Mouse (Mus musculus) adrenal gland (tissue): ENCODE data around the gene Wwox.

Experiments used
- intact Hi-C: fragments of 180-260 bp; cut with DNase I; formaldehyde crosslinking; loops from one replicate; pipeline ENCODE4 v1.15.1; 2025

Wwox gene

DNA sequence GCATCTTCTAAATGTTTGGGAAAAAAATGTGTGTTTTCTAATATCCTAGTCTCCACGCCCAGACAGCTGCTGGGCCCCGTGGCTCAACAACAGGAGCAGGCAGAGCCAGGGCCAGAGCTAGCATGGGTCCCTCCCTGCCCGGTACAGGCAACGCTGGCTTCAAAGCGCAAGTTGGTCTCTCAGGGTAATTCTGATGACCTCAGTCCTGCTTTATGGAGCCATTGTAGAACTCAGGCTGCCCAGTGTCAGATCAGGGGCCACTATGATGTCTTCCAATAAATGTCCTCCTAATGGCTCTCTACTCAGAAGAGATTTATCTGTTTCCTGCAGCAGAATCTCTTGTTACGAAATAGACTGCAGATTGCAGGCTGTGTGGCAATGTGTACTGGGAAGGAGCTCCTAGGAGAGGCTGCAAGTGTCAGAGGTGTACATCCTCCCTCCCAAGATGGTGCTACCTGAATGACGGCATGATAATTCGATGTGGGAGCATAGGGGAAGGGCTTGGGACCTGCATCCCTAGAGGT lies 392.9 kb downstream of the Wwox start:
- intact Hi-C loops: no loop called here

DNA sequence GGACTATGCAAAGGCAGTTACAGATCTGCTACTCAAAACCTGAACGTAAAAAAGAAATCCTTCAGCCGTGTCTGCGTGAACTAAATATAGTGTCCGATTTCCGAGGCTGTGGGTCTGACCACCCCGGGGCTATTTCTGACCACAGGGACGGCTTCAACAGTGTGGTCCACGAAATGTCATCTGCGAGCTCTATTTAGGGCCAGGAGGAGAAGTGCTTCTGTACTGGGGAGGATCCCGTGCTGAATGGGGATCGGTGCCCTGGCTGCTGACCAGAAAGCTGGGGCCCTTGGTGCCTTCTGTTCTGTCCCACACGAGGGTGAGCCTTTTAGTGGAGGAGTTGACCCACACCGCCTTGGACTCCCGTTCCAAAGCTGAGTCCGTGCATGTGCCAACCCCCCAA lies 395.3 kb downstream of the Wwox start:
- intact Hi-C loops: no loop called here

DNA sequence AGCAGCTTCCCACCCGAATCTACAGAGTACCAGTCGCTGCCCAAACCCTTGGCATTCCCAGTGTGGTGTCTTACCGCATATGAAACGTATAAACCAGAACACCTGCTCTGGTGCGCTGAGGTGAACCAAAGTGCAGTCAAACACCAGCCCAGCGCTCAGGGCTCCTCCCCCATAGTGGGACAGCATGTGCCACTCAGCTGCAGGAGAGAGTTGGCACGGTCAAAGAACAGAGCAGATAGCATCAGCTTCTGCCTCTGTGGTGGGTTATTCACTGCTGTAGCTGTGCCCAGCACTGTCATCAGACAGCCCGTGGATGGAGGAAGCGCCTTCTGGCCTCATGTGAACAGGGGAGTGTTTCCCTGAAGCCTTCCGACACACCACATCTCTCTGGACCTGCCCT lies 400.5 kb downstream of the Wwox start:
- intact Hi-C loops: no loop called here

DNA sequence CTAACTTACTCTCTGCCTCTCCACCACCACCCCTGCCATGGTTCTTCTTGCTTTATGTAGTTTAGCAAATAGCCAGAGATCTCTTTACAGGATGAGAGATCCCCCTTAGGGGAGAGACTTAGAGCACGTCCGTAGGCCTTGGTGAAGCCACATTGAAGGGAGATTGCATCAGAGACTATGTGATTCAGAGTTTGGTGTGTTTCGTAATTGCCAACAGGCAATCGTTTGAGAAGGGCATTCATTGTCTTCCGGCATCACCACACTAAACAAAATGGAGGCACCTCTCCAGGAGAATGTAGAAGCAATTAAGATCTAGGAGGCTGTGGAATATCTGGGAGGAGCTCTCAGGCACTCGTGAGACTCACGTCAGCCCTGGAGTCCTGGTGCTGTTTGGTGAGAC lies 408.2 kb downstream of the Wwox start:
- intact Hi-C loops: no loop called here

DNA sequence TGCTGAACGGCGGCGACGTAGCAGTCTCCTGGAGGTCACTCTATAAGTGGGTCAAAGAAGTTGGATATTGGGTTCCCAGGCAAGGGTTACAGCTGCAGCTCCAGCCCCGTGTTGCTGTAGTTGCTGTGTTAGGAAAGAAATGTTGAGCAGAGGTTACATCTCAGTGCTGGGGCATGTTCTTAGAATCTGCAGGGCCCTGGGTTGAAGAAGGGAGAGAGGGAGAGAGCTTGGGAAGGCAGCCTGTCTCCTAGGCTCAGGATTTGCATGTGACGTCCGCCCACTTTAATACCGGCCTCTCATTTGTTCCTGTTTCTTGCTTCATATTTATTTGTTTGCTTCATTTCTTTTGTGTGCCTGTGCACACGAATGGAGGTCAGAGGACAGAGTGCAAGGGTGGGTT lies 410.0 kb downstream of the Wwox start:
- intact Hi-C loops: no loop called here

DNA sequence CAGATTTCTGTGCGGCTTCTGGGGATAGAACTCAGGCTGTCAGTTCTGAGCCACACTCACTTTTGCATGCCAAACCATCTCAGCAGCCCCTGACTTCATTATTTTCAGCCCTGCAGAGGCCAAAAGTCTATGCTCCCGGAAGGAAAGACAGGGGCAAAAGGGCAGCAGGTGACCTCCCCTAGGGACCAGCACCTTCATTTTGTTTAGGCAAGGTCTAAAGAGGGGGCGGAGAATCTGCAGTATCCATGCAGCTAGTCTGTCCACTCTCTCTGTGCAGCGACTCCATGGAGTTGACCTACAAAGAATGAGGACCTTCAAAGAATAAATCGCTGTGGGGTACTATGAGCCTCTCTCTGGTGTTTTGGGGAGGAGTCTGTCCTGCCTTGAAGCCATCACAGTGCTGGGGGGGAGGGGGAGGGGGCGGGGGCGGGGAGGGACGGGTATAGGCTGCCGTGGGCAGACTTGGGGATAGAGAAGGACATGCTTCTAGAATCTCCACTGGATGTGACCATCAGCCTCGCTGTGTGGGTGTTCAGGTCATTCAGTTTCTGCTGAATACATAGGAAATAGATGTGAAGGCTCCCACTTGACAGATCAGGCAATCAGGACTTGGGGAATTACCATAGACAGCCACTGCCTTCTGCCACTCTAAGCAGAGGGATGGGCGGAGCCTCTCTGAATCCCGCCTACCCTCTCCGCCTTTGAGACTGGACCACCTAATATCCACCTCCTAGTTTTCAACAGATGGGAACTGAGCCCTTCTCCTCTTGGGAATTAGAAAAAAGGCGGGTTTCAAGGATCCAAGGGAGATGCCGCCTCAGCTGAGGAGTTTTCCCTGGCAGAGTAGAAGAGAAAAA lies 410.8 kb downstream of the Wwox start:
- intact Hi-C loops: no loop called here

DNA sequence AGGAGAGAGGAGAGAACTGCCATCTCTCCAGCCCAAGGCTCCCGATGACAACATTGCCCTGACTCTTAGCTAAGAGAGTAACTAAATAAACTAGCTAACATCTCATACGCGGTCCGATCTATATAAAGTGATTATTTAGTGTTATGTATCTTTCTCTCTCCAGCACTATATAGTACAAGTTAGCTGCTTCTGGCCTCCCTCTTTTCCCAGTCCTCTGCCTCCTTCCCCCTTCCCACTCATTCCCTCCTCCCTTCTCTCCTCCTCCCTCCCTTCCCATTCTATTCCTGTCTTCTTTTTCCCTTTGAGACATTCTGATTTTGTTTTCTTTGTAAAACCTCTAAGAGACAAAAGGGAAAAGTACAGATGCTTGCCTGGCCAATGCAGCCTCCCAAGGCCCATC lies 414.3 kb downstream of the Wwox start:
- intact Hi-C loops: no loop called here

DNA sequence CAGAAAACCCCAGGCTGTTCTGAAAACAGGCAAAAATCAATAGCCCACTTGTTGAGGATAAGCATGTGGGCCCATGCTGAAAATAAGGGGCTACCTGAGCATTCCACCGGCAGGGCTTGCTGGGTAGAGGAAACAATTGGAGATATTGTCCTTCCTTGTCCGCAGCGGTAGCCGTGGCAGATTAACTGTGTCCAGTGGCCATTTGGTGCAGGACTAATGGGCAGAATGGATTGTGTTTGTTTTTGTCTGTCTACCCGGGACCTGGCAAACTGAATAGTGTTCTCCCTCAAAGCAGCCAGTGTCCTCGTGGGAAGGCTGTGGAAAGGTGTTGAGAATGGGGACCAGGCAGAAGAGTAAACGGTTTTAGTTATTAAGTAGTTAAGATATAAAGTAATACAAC lies 416.4 kb downstream of the Wwox start:
- intact Hi-C loops: no loop called here

DNA sequence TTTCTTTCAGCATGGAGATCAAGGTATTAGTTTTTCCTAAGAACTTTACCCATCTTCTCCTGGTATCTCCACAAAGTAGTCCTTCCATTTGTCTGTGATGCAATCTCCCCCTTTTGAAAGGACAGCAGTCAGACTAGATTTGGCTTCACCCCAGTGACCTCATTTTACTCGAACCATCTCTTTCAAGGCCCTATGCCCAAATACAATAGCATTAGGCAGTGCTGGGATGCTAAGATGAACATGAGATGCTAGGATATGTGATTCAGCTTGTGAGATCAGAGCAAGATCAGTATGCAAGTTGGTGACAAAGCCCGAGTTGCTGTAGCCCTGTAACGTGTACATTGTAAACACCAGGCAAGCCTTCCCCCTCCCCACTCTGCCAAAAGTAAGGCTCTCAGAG lies 426.5 kb downstream of the Wwox start:
- intact Hi-C loops: no loop called here

DNA sequence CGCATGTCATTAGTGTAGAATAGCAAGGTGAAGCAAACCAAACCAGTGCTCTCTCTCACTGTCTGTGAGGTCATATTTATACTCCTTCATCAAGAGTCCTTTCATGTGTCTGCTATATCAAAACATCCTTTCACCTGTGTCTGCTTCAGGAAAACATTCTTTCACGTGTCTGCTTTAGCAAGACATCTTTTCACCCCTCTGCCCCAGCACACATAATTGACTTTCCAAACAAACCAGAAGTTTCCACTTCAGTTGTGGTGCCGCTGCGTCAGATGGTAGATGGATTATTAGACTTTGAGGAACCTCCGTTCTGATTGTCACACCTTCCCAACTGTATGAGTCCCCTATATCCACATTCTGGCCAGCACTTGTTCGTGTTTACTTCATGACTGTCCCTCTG lies 429.9 kb downstream of the Wwox start:
- intact Hi-C loops: no loop called here

DNA sequence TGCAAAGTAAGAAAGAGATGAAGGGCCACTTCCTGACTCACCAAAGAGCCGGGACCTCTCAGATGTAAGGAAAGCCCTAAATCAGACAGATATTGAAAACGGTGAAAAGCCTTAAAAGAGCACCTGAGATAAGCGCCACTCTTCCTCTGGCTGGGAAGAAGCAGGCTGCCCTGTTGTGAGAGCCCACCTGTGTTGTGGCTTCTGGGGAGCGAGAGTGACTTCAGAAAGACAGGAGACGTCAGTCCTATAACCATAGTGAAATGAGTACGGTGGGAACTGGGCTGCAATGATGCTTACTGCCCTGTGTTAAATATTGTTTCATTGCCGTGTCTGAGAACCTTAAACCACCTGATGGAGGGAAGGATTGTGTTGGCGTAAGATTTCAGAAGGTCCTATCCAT lies 431.0 kb downstream of the Wwox start:
- intact Hi-C loops: no loop called here

DNA sequence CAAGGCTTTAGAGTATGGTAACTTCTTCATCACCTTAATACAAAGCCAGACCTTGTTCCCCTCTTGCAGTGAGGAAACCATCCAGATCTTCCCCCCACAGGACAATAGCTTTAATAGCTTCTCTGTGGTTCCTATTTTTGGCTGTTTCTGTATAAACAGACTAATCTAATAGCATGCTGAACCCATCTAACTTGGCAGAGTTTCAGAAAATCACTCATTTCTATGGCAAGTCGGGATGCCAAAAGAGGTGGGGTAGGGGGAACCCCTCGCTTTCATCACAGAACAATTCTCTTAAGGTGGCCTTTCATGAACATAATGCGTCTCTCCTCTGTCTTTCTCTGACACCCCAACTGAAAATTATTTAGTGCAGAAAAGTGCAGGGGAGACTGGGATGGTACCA lies 433.0 kb downstream of the Wwox start:
- intact Hi-C loops: no loop called here

DNA sequence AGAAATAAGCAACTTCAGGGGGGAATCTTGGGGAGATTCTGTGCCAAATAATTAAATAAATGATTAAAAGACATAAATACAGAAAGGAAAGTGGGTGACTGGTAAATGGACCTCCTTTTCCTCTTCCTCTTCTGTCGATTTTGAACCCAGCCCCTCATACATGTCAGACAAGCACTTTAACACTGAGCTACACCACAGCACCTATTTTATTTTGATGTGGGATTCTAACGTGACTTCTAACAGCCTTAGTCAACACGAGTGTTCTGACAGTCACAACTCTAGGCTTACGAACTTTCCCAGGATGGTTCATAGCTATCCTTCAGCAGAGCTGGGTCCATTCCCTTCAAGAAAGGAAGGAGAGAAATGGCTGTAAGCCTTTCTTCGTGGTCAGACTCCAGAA lies 435.7 kb downstream of the Wwox start:
- intact Hi-C loops: no loop called here

DNA sequence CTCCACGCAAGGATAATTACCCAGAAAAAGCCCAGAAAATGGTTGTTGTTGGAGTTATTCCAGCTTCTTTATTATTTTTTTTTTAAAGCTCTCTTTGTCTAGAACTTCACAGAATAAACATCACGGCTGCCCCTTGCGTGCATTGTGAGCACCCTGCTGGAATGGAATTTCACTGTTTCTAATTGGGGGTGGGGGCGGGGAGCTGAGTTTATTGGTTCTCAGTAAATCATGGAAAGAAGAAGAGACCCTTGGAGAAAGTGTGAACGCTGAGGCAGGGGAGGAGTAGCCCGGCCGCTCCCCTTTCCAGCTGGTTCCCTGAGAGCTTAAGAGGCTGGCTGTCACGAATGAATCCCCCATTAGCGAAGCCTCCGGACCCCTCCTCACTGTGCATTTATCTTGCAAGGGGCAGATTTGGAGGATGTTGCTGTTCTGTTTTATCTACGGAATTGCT lies 436.7 kb downstream of the Wwox start:
- intact Hi-C loops: no loop called here

DNA sequence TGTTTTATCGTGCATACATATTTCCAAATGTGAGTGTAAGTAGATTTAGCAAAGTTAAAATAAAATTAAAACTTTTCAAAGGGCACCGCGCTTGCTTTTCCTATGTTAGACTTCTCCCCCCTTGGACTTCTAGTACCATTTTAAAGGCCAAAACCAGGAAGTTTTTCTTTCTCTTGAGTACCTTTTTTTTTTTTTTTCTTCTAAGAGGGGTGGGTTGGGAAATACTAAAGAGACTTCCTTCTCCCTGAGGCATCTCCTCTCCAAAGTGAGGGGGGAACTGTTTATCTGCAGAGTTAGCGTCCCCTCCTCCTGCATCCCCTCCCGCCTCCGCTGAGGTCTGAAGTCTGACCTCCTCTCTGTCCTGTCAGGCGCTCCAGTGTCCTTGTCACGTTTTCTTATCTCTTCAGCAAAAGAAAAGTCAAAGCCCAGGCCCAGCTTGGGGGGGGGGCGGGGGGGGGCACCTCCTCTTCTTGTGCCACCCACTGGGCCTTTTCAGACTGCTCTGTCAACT lies 437.3 kb downstream of the Wwox start:
- intact Hi-C loops: no loop called here

DNA sequence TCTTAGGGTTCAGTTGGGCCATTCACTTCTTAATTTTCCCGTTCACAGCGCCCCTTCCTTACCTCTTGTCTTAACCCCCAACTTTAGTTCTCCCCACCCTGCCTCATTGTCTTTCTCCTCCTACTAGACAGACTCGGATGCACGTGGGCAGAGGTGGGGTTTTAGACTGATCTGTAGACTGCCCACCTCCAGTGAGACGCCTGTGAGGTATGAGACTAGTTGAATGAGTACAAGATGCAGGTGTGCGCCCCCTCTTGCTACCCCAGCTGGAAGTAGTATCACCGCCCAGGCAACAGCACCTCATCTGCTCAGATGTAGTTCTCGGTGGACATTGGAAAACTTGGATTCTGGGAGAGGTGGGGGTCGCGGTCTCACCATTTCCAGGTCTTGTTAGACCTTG lies 437.8 kb downstream of the Wwox start:
- intact Hi-C loops: no loop called here

DNA sequence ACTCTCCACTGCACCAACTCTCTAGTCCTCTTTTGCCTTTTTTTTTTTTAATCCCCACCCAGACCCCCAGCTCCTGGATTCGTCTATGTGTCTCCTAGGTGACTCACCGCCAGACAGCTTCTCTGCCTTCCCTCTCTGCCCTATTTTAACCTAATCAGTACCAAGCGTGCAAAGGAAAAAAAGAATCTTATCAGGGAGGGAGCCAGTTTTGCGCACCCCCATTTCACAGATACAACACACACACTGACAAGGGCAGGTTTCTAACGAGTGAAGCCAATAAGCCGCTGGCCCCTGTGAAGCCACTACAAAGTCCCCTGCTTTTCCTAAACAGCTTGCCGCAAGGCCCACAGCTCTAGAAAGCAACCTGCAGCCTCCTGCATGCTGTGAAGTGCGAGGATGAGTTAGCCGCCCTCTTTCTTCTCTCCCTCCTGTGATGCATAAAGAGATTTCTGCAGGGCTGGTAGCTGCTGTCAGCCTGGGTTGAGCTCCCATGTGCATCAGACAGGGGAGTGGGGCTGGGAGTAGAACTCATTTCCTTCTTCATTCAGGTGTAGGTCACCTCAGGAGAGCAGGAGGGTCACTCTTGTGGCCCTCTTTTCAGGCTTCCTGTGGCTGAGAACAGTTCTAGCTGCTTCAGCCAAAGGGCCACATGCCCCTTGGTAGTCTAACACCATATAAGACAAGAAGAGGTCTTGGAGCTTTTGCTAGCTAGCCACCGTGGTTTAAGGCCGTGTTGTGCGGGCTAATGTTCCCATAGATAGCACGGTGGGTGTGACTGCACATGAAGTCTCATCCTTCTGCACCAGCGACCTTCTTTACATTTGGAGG lies 439.2 kb downstream of the Wwox start:
- intact Hi-C loops: no loop called here

DNA sequence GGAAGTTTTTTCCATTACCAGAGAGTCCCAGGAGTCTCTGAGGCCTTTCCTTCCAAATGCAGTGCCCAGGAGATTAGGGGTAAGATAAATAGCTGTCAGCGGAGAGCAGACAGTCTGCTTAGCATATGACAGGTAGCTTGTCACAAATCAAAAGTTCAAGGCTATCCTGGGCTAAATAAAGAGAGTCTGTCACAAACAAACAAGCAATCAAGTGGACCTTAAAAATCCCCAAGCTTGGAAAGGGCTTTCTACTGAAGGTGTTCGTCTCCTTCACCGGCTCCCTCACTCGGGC lies 439.8 kb downstream of the Wwox start:
- intact Hi-C loops: no loop called here

DNA sequence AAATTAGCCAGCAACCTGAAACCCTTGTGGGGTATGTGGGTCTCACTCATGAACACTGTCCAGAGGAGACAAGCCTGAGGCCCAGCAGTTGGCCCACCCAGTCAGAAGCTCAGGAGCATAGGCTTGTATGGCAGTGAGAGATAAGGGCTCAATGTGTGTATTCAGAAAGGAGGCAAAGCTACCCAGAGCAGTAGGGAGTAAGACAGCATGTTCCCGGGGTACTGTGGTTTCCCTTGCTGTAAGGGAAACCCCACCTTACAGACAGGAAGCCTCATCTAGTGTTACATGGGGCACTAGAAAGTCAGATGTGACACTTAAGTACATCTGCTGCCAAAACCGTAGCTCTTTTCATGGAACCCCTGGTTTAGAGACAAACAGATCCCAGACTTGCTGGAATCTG lies 440.2 kb downstream of the Wwox start:
- intact Hi-C loops: no loop called here

DNA sequence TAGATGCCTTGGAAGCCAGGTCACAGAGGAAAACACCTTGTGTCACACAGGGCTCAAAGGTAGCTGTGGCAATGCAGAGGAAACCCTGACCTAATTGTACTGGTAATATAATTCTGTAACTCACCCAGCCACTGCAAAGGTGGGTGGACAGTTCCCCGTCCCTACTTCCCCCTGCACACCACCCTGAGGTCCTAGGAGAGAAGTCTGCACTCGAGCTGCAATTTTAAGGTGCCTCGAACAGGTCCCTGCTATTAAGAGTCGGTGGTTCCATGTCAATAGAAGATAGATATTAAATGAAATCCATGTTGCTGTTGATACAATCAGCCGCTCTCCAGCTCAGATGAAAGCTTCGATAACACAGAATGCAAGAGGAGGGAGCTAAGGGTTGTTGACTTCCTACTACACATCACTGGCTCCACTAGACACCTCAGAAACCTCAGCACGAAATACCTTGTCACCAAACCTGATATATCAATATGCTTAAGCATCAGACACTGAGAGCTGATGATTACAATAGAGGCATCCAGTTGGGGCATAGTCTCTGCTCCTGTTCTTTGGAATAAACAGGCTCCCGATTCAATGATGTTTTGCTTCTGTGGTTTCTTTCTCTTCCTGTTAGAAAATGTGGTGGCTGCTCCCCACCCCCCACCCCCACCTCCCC lies 441.1 kb downstream of the Wwox start:
- intact Hi-C loops: no loop called here

DNA sequence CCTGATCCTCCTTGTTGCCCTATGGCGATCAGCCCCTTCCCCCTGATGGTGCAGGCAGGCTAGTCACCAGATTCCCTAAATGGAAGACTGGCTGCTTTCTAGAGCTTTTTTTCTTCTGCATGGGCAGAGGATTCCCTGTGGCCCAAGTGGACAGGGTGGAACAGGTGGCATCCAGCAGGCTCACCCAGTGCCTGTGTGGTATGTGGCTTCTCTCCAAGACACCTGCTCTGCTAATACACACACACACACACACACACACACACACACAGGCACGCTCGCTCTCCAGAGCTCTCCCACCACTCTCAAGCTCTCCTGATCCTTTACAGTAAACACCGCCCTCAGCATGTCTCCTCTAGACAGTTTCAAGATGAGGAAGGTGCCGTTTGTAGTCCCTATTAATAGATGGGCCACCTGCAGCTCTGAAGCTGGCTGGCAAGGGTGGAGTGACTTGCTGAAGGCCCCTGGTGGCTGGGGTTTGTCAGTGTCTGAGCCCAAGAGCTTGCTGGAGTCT lies 442.5 kb downstream of the Wwox start:
- intact Hi-C loops: no loop called here

DNA sequence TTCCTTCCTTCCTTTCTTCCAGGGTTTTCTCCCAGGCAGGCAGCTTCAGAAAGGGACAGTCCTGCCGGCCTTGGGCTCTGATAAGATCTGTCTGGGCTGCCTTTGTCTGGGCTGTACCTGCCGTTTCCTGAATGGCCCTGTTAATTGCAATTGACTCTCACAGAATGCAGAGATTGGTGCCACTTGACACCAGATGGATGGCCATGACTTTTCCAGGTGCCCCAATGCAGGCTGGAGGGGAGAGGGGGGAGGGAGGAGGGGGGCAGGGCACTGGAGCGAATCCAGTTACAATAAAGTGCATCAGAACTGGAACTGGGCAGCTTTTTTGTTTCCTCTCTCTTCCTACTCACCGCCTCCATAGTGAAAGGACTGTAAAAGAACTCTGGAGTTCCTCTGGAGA lies 443.0 kb downstream of the Wwox start:
- intact Hi-C loops: no loop called here
